Mouse (Mus musculus): Measurements from ENCODE around the gene Slc4a4. TPM values are rescaled to one million over a fixed set of nuclear protein-coding genes. Genes with fewer than 3 reads are reported as not detected.

Gene Slc4a4
- total and polyA plus RNA-seq, 2 experiments from 2014 or later, result 4.4 to 10.6 TPM

DNA sequence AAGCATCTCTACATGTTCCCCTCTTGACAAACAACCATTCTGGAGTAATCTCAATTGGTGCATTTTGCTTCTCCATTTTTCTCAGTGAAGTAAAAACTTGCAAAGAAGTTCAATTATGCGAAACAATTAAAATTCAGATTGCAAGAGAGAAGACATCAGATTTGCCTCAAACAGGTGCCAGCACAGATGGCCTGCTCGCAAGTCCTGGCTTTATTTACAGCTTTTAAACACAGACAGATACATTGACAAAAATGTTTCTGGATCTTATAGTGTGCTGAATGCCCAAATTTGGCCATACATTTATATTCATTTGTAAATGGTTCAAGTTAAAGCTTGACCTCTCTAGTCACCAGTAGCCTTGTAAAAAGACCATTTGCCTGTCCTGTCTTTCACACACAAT, 169.8 kb downstream of the Slc4a4 start:
- no peak overlapping the region for H3K4me3 ChIP-seq (ENCODE audit: low read depth, low read length)
- H3K9me3 ChIP-seq (replicated peaks; ENCODE audit: control insufficient read depth, low read length), result no peaks in the 10 kb centered on the region
- WGBS, result 94% methylated on average over 2 of the region's 2 CpGs
- H3K27ac ChIP-seq (ENCODE audit: low read depth), result no peak overlapping the region
- TF ChIP-seq CTCF (IDR thresholded peaks at IDR 0.05; ENCODE audit: low read depth) (no peak), EP300 (IDR thresholded peaks at IDR 0.05; ENCODE audit: low read depth) (no peak)
- ATAC-seq (ENCODE audit: insufficient read depth, low read depth) (no peak), DNase-seq (ENCODE audit: low spot score) (no peak)
- H3K36me3 ChIP-seq (replicated peaks; ENCODE audit: control insufficient read depth, insufficient read depth, low read length), result no peaks in the 10 kb centered on the region
- H3K27me3 ChIP-seq (ENCODE audit: control insufficient read depth, insufficient read depth, low read length), result no peaks in the 10 kb centered on the region
- H3K4me1 ChIP-seq (ENCODE audit: control insufficient read depth, insufficient read depth), result peaks cover 4% of the 10 kb centered on the region; the same call in 1 of the 2 replicates
- no peak overlapping the region for H3K4me2 ChIP-seq (ENCODE audit: low read depth, low read length)
- H3K9ac ChIP-seq (replicated peaks; ENCODE audit: low read depth, low read length), result no peak overlapping the region

- 30% methylated on average over 9 of the region's 9 CpGs for WGBS
- H3K27me3 ChIP-seq (ENCODE audit: control insufficient read depth, insufficient read depth, low read length), result no peaks in the 10 kb centered on the region
- no peak overlapping the region for H3K9ac ChIP-seq (replicated peaks; ENCODE audit: low read depth, low read length)
- peaks cover 4% of the 10 kb centered on the region; the same call in 1 of the 2 replicates for H3K4me1 ChIP-seq (ENCODE audit: control insufficient read depth, insufficient read depth)
- H3K27ac ChIP-seq (ENCODE audit: low read depth), result no peak overlapping the region
- TF ChIP-seq EP300 (IDR thresholded peaks at IDR 0.05; ENCODE audit: low read depth) (no peak), CTCF (IDR thresholded peaks at IDR 0.05; ENCODE audit: low read depth) (no peak)
- no peak overlapping the region for H3K4me3 ChIP-seq (ENCODE audit: low read depth, low read length)
- no peaks in the 10 kb centered on the region for H3K9me3 ChIP-seq (replicated peaks; ENCODE audit: control insufficient read depth, low read length)
- no peaks in the 10 kb centered on the region for H3K36me3 ChIP-seq (replicated peaks; ENCODE audit: control insufficient read depth, insufficient read depth, low read length)
- H3K4me2 ChIP-seq (ENCODE audit: low read depth, low read length), result no peak overlapping the region
- DNase-seq (ENCODE audit: low spot score), result no peak
- no peak for ATAC-seq (ENCODE audit: insufficient read depth, low read depth)
Measured at GRCm38 (mm10) chr5:89061097-89061496, 174.5 kb downstream of the Slc4a4 start.

GRCm38 (mm10) chr5:89062286-89062685, 175.7 kb downstream of the Slc4a4 start:
- DNase-seq (ENCODE audit: low spot score) (no peak), ATAC-seq (ENCODE audit: insufficient read depth, low read depth) (no peak)
- TF ChIP-seq EP300 (IDR thresholded peaks at IDR 0.05; ENCODE audit: low read depth), result no peak
- TF ChIP-seq CTCF (IDR thresholded peaks at IDR 0.05; ENCODE audit: low read depth), result no peak
- Histone ChIP-seq H3K4me3 (ENCODE audit: low read depth, low read length) (no peak overlapping the region), H3K9me3 (replicated peaks; ENCODE audit: control insufficient read depth, low read length) (no peaks in the 10 kb centered on the region), H3K27me3 (ENCODE audit: control insufficient read depth, insufficient read depth, low read length) (no peaks in the 10 kb centered on the region), H3K27ac (ENCODE audit: low read depth) (no peak overlapping the region), H3K4me2 (ENCODE audit: low read depth, low read length) (no peak overlapping the region), H3K9ac (replicated peaks; ENCODE audit: low read depth, low read length) (no peak overlapping the region), H3K36me3 (replicated peaks; ENCODE audit: control insufficient read depth, insufficient read depth, low read length) (no peaks in the 10 kb centered on the region), H3K4me1 (ENCODE audit: control insufficient read depth, insufficient read depth) (peaks cover 4% of the 10 kb centered on the region; the same call in 1 of the 2 replicates)
- WGBS, result 72% methylated on average over 5 of the region's 5 CpGs

DNA sequence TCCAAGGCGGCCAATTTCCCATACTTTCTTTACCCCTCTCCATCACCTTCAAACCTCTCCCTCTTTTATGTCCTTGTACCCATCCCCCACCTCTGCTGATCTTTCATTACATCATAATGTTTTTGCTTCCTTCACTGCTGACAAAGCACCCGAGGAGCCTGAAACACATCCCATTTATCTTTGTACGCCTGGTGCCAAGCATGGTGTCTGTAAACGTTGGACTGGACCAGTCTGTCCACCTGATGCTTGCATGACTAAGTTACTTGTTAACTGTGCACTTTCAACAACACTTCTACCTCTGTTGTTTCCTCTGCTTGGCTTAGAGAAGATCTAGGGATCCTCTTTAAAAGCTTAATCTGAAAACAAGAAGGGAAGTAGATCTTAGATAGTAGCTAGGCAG, 180.5 kb downstream of the Slc4a4 start:
- no peak overlapping the region for H3K4me2 ChIP-seq (ENCODE audit: low read depth, low read length)
- WGBS, result 61% methylated on average over 4 of the region's 4 CpGs
- no peaks in the 10 kb centered on the region for H3K36me3 ChIP-seq (replicated peaks; ENCODE audit: control insufficient read depth, insufficient read depth, low read length)
- H3K27me3 ChIP-seq (ENCODE audit: control insufficient read depth, insufficient read depth, low read length), result no peaks in the 10 kb centered on the region
- H3K4me3 ChIP-seq (ENCODE audit: low read depth, low read length), result no peak overlapping the region
- no peaks in the 10 kb centered on the region for H3K4me1 ChIP-seq (ENCODE audit: control insufficient read depth, insufficient read depth)
- no peak overlapping the region for H3K27ac ChIP-seq (ENCODE audit: low read depth)
- H3K9me3 ChIP-seq (replicated peaks; ENCODE audit: control insufficient read depth, low read length), result no peaks in the 10 kb centered on the region
- ATAC-seq (ENCODE audit: insufficient read depth, low read depth) (no peak), DNase-seq (ENCODE audit: low spot score) (no peak)
- TF ChIP-seq CTCF (IDR thresholded peaks at IDR 0.05; ENCODE audit: low read depth) (no peak), EP300 (IDR thresholded peaks at IDR 0.05; ENCODE audit: low read depth) (no peak)
- H3K9ac ChIP-seq (replicated peaks; ENCODE audit: low read depth, low read length), result no peak overlapping the region

- WGBS, result 90% methylated on average over 5 of the region's 5 CpGs
- H3K4me3 ChIP-seq (ENCODE audit: low read depth, low read length), result no peak overlapping the region
- ATAC-seq (ENCODE audit: insufficient read depth, low read depth) (no peak), DNase-seq (ENCODE audit: low spot score) (no peak)
- no peak overlapping the region for H3K4me2 ChIP-seq (ENCODE audit: low read depth, low read length)
- TF ChIP-seq CTCF (IDR thresholded peaks at IDR 0.05; ENCODE audit: low read depth) (no peak), EP300 (IDR thresholded peaks at IDR 0.05; ENCODE audit: low read depth) (no peak)
- H3K4me1 ChIP-seq (ENCODE audit: control insufficient read depth, insufficient read depth), result no peaks in the 10 kb centered on the region
- no peaks in the 10 kb centered on the region for H3K9me3 ChIP-seq (replicated peaks; ENCODE audit: control insufficient read depth, low read length)
- H3K27ac ChIP-seq (ENCODE audit: low read depth), result no peak overlapping the region
- H3K9ac ChIP-seq (replicated peaks; ENCODE audit: low read depth, low read length), result no peak overlapping the region
- H3K27me3 ChIP-seq (ENCODE audit: control insufficient read depth, insufficient read depth, low read length), result no peaks in the 10 kb centered on the region
- H3K36me3 ChIP-seq (replicated peaks; ENCODE audit: control insufficient read depth, insufficient read depth, low read length), result no peaks in the 10 kb centered on the region
Measured at GRCm38 (mm10) chr5:89068072-89068471, 181.5 kb downstream of the Slc4a4 start.

DNA sequence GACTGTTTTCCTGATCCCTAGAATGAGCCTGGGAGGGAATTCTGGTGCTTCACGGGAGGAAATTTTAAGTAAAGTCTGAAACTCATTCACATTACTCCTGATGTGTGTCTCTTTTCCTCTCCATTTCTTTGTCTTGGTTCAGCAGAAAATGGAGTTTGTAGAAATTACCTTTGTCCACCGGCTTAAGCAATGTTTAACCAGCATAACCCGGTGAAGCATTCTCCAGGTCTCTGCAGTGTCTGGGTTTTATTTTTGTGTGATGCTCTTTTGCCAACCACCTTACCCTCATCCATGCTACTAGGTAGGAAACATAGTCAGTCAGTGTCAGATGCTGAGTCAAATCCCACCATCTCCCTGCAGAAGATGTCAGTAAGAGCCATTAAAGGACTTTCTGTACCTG, 183.4 kb downstream of the Slc4a4 start:
- no peak for ATAC-seq (ENCODE audit: insufficient read depth, low read depth)
- 88% methylated on average over 3 of the region's 3 CpGs for WGBS
- DNase-seq (ENCODE audit: low spot score), result no peak
- H3K27ac ChIP-seq (ENCODE audit: low read depth), result no peak overlapping the region
- TF ChIP-seq CTCF (IDR thresholded peaks at IDR 0.05; ENCODE audit: low read depth) (no peak), EP300 (IDR thresholded peaks at IDR 0.05; ENCODE audit: low read depth) (no peak)
- no peaks in the 10 kb centered on the region for H3K36me3 ChIP-seq (replicated peaks; ENCODE audit: control insufficient read depth, insufficient read depth, low read length)
- no peak overlapping the region for H3K4me2 ChIP-seq (ENCODE audit: low read depth, low read length)
- no peak overlapping the region for H3K4me3 ChIP-seq (ENCODE audit: low read depth, low read length)
- no peaks in the 10 kb centered on the region for H3K4me1 ChIP-seq (ENCODE audit: control insufficient read depth, insufficient read depth)
- H3K9me3 ChIP-seq (replicated peaks; ENCODE audit: control insufficient read depth, low read length), result no peaks in the 10 kb centered on the region
- H3K27me3 ChIP-seq (ENCODE audit: control insufficient read depth, insufficient read depth, low read length), result no peaks in the 10 kb centered on the region
- H3K9ac ChIP-seq (replicated peaks; ENCODE audit: low read depth, low read length), result no peak overlapping the region
